Comparison of ENCODE assay signal across 9 mouse cellular contexts in genomic region chr8:120693861-120694493, GRCm38 (mm10). TPM values are rescaled to one million over a fixed set of nuclear protein-coding genes. Genes with fewer than 3 reads are reported as not detected.
A peak's percentile ranks its signal among the peaks of the same experiment; 100 is the strongest.
DNase-seq lines count a peak whose midpoint lies in the region; ATAC-seq and TF ChIP-seq lines count a peak whose summit lies in the region.
"Had no signal": no experiment of that assay in that cellular context is flagged by ENCODE, and none has a peak within 500 bp of the region (broad histone marks: within the 10 kb centered on the region; RNA-seq: fewer than 3 reads in every experiment).

No protein-coding gene starts in this region.

- ATAC-seq in liver, embryonic 16.5 days (ENCODE audit: low read depth) = peak; percentile 42

- peak overlapping the region; percentile 41; the same call in 1 of the 2 replicates for H3K4me3 ChIP-seq in E14TG2a.4 (replicated peaks; ENCODE audit: low read length)
- H3K4me3 ChIP-seq in liver, embryonic 16.5 days (ENCODE audit: low read depth, low read length) = no peak overlapping the region

- peak; percentile 70 for DNase-seq in gastrocnemius, adult 18-20 months (ENCODE audit: low spot score)
- no peak for DNase-seq in gastrocnemius, postnatal 14 days
- peak; percentile 49 for DNase-seq in heart, postnatal 4 days
- DNase-seq in cerebellum, adult 9-10 months = no peak
- no peak for DNase-seq in cerebellum, adult 11-12 months
- no peak for DNase-seq in frontal cortex, postnatal 14 days (ENCODE audit: low spot score in 2 of 2)

- intact Hi-C loops in gastrocnemius, postnatal 14 days (cut with DNase I; ENCODE audit: low total_unique reads) = no loop called here

- peaks cover 12% of the 10 kb centered on the region for H3K27me3 ChIP-seq in E14TG2a.4 (ENCODE audit: insufficient read depth, low read length)
- H3K27me3 ChIP-seq in liver, embryonic 16.5 days (ENCODE audit: control insufficient read depth, insufficient read depth, low read depth, low read length) = 0 out of 2 replicates have a peak, but pooled peaks cover under 1% of the 10 kb centered on the region

- 34% methylated on average over 22 of the region's 22 CpGs for WGBS in liver, embryonic 16.5 days (ENCODE audit: insufficient replicate concordance)

- no peaks in the 10 kb centered on the region for H3K36me3 ChIP-seq in E14TG2a.4 (ENCODE audit: insufficient read depth, low read length)
- H3K36me3 ChIP-seq in liver, embryonic 16.5 days (ENCODE audit: control insufficient read depth, insufficient read depth) = no peaks in the 10 kb centered on the region

- H3K9me3 ChIP-seq in E14TG2a.4 (ENCODE audit: low read length) = no peaks in the 10 kb centered on the region
- no peaks in the 10 kb centered on the region for H3K9me3 ChIP-seq in liver, embryonic 16.5 days (replicated peaks; ENCODE audit: control insufficient read depth, low read length)

- H3K4me1 ChIP-seq in E14TG2a.4 (replicated peaks; ENCODE audit: low read depth, low read length) = peaks cover 11% of the 10 kb centered on the region
- H3K4me1 ChIP-seq in liver, embryonic 16.5 days (ENCODE audit: control insufficient read depth, low read depth, low read length) = peaks cover 6% of the 10 kb centered on the region

- H3K9ac ChIP-seq in liver, embryonic 16.5 days (ENCODE audit: low read depth, low read length) = no peak overlapping the region

- no peak overlapping the region for H3K4me2 ChIP-seq in liver, embryonic 16.5 days (ENCODE audit: low read depth, low read length)

- no peak overlapping the region for H3K27ac ChIP-seq in liver, embryonic 16.5 days (ENCODE audit: low read length)

- no peak for TF ChIP-seq CTCF in E14TG2a.4 (conservative IDR thresholded peaks at IDR 0.05; ENCODE audit: low read length)

RNA-seq across cellular contexts. Expression of gene Emc8, which starts 25.6 kb away (rescaled TPM):
- total RNA-seq in gastrocnemius, adult 18-20 months (2021) = 10 to 100 TPM; 19.6 to 21.0 TPM
- total RNA-seq in gastrocnemius, postnatal 14 days (2021) = 10 to 100 TPM; 25.6 to 34.3 TPM
- 10 to 100 TPM; 78.7 to 82.4 TPM for total RNA-seq in heart, postnatal 4 days (2021)
- polyA plus RNA-seq in liver, embryonic 16.5 days (2015; fragmentation: Nextera tagmentation; extraction: Ambion mirVana) = 83.1 and 93.1 TPM in 2 replicates

RNA-seq across cellular contexts. Expression of gene Cox4i1, which starts 26.0 kb away (rescaled TPM):
- 1,000 to 10,000 TPM; 1,486 to 1,625 TPM for total RNA-seq in gastrocnemius, adult 18-20 months (2021)
- 1,000 to 10,000 TPM; 1,541 to 1,794 TPM for total RNA-seq in gastrocnemius, postnatal 14 days (2021)
- 1,000 to 10,000 TPM; 2,981 to 3,274 TPM for total RNA-seq in heart, postnatal 4 days (2021)
- polyA plus RNA-seq in liver, embryonic 16.5 days (2015; fragmentation: Nextera tagmentation; extraction: Ambion mirVana) = 638 and 672 TPM in 2 replicates

RNA-seq across cellular contexts. Expression of gene Gm27021, which starts 26.1 kb away (rescaled TPM):
- total RNA-seq in gastrocnemius, adult 18-20 months (2021) = not detected
- not detected for total RNA-seq in gastrocnemius, postnatal 14 days (2021)
- not detected for total RNA-seq in heart, postnatal 4 days (2021)
- 0.15 and 0.23 TPM in 2 replicates for polyA plus RNA-seq in liver, embryonic 16.5 days (2015; fragmentation: Nextera tagmentation; extraction: Ambion mirVana)
- total RNA-seq: gastrocnemius, postnatal 4 days had no signal

RNA-seq across cellular contexts. Expression of gene Irf8, which starts 42.2 kb away (rescaled TPM):
- 1 to 10 TPM; 7.6 to 9.0 TPM for total RNA-seq in gastrocnemius, adult 18-20 months (2021)
- total RNA-seq in gastrocnemius, postnatal 14 days (2021) = 1 to 10 TPM; 2.4 to 3.0 TPM
- 1 to 10 TPM; 8.4 to 9.7 TPM for total RNA-seq in heart, postnatal 4 days (2021)
- 17.4 and 18.9 TPM in 2 replicates for polyA plus RNA-seq in liver, embryonic 16.5 days (2015; fragmentation: Nextera tagmentation; extraction: Ambion mirVana)

RNA-seq across cellular contexts. Expression of gene 1190005I06Rik, which starts 46.5 kb away (rescaled TPM):
- 1 to 10 TPM in 1 of 2 experiments, under 1 TPM in 1; 0.37 to 1.0 TPM for total RNA-seq in gastrocnemius, adult 18-20 months (2021)
- total RNA-seq in gastrocnemius, postnatal 14 days (2021) = under 1 TPM; 0.59 to 0.84 TPM
- total RNA-seq in heart, postnatal 4 days (2021) = 1 to 10 TPM; 7.5 to 9.3 TPM
- 1.4 and 1.7 TPM in 2 replicates for polyA plus RNA-seq in liver, embryonic 16.5 days (2015; fragmentation: Nextera tagmentation; extraction: Ambion mirVana)

Comparison
In these comparisons a context has a peak if more than half of its experiments do, and no peak if none do; other contexts are left out.
1. DNase-seq: peak in gastrocnemius, adult 18-20 months (single experiment) and heart, postnatal 4 days (single experiment); none in gastrocnemius, postnatal 14 days (single experiment), cerebellum, adult 9-10 months (single experiment), cerebellum, adult 11-12 months (single experiment) and frontal cortex, postnatal 14 days (0 of 2).